Mouse (Mus musculus) kidney, adult 2 months (tissue): ENCODE results near the gene Ddr2.

Experiments
- CTCF ChIP-seq: fragments of 200-500 bp; conservative IDR thresholded peaks from 2 replicates; pipeline ENCODE4 v1.5.1; 2011; ENCODE audit warnings: low read depth, mild to moderate bottlenecking, control low read depth, low read length, moderate library complexity, mixed read lengths; ENCODE audit not compliant: insufficient read depth, insufficient read length
- POLR2A ChIP-seq: fragments of 200-500 bp; IDR thresholded peaks from one replicate; pipeline ENCODE4 v1.6.1; 2011; ENCODE audit warnings: low read depth, low read length, control low read depth

DNA sequence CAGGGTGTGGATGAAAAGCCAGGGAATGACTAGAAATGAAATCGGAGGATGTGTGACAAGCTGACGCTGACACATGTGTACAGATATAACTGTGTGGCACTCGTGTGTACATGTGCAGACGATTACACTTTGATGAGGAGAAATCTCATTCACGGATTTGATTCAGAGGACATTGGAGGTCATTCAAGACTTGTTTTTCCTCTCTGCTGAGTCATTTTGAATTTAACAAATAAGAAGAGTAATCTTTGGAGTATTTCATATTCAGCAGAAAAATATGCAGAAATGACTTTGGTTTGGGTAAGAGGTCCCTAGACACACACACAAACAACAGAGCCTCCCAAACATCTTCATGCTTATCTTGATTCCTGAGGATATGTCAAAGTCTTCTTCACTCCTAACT lies 67.6 kb downstream of the Ddr2 start:
- no peak for TF ChIP-seq CTCF
- TF ChIP-seq POLR2A = no peak
